Mouse (Mus musculus): ENCODE measurements at regions not wholly inside any gene's neighbourhood (a gene's known extent, or its start where the extent isn't known, plus 50 kb on each side); places are given as distances from the start of the nearest gene placed in this dataset.

DNA sequence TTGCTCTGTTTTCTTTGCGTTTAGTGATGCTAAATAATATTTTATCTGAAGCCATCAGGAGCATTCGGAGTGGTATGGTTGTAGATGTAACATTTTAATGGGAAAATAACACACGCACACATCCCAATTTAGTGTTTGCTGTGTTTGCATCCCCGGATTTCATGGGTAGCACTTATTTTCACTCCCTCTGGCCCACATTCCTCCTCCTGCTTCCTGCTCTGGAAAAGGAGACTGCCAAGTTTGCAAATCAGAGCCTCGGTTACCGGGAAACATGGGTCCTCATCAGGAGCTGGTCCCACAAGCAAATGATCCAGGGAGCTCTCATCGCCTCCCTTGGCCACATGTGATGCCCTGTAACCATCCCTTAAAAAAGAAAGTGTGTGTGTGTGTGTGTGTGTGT lies 94.3 kb upstream of the Npas2 start:
- H3K4me2 ChIP-seq (ENCODE audit: insufficient read depth, low read depth, poor library complexity, severe bottlenecking), result no peak overlapping the region
- DNase-seq (ENCODE audit: extremely low read depth), result no peak
- H3K4me1 ChIP-seq (ENCODE audit: control insufficient read depth in 1 of 2, insufficient read depth in 2 of 2), result peaks cover 0 to 3% of the 10 kb centered on the region in 2 experiments; a peak in 2 of 4 replicates
- no peaks in the 10 kb centered on the region for H3K9me3 ChIP-seq (replicated peaks; ENCODE audit: low read length)
- H3K36me3 ChIP-seq (replicated peaks in 1 of 2; ENCODE audit: control insufficient read depth in 1 of 2, insufficient read depth in 1 of 2, low read length in 1 of 2), result no peaks in the 10 kb centered on the region
- no peak overlapping the region for H3K9ac ChIP-seq (ENCODE audit: insufficient read depth, low read depth)
- TF ChIP-seq MAFK (IDR thresholded peaks at IDR 0.05; ENCODE audit: insufficient replicate concordance, low read length) (no peak), ZMIZ1 (IDR thresholded peaks at IDR 0.05; ENCODE audit: low read depth, low read length) (no peak), RAD21 (IDR thresholded peaks at IDR 0.05; ENCODE audit: low read depth, low read length) (no peak), ZNF384 (IDR thresholded peaks at IDR 0.05; ENCODE audit: low read depth, low read length) (no peak), JUND (conservative IDR thresholded peaks at IDR 0.05; ENCODE audit: low read depth, low read length) (no peak), PAX5 (IDR thresholded peaks at IDR 0.05; ENCODE audit: low read length) (no peak), IRF4 (IDR thresholded peaks at IDR 0.05; ENCODE audit: low read depth, low read length) (no peak), TBP (conservative IDR thresholded peaks at IDR 0.05; ENCODE audit: low read depth, low read length) (no peak), RCOR1 (conservative IDR thresholded peaks at IDR 0.05; ENCODE audit: low read depth, low read length) (no peak), BHLHE40 (IDR thresholded peaks at IDR 0.05; ENCODE audit: low read depth, low read length) (no peak), CHD2 (IDR thresholded peaks at IDR 0.05; ENCODE audit: low read length) (no peak), USF1 (IDR thresholded peaks at IDR 0.05; ENCODE audit: low read depth, low read length) (no peak), MYC (IDR thresholded peaks at IDR 0.05; ENCODE audit: low read depth, low read length) (no peak), GABPA (IDR thresholded peaks at IDR 0.05; ENCODE audit: insufficient replicate concordance, low read depth, low read length) (no peak), SMC3 (IDR thresholded peaks at IDR 0.05; ENCODE audit: low read depth, low read length) (no peak), ZC3H11A (IDR thresholded peaks at IDR 0.05; ENCODE audit: low read depth, low read length) (no peak), MAX (IDR thresholded peaks at IDR 0.05; ENCODE audit: low read length) (no peak), E2F4 (IDR thresholded peaks at IDR 0.05; ENCODE audit: insufficient replicate concordance, low read depth, low read length) (no peak), JUN (IDR thresholded peaks at IDR 0.05; ENCODE audit: insufficient read depth, low read depth, low read length) (no peak), KAT2A (IDR thresholded peaks at IDR 0.05; ENCODE audit: insufficient replicate concordance, low read length) (no peak)
- no peaks in the 10 kb centered on the region for H3K79me2 ChIP-seq (replicated peaks; ENCODE audit: control insufficient read depth, extremely low read depth, insufficient read depth, poor library complexity, severe bottlenecking)
- no peak overlapping the region for H3K4me3 ChIP-seq (replicated peaks in 1 of 3; ENCODE audit: low read depth in 2 of 3, low read length in 2 of 3, poor library complexity in 1 of 3)
- H3K27me3 ChIP-seq (replicated peaks), result no peaks in the 10 kb centered on the region
- no peak overlapping the region for H3K27ac ChIP-seq (ENCODE audit: insufficient read depth, low read depth)
- dilution Hi-C loops (cut with MboI; ENCODE audit: extremely low pct_ligation_motif_present, extremely low pct_unique_long_range_greater_than_20kb, low sequenced_read_pairs), result no loop called here
- in situ Hi-C loops (cut with MboI; ENCODE audit: low pct_ligation_motif_present, low pct_unique_long_range_greater_than_20kb, low sequenced_read_pairs), result loop anchor here (10.0 kb wide), 1 partner anchor 54 kb away; no protein-coding TSS in a partner anchor

DNA sequence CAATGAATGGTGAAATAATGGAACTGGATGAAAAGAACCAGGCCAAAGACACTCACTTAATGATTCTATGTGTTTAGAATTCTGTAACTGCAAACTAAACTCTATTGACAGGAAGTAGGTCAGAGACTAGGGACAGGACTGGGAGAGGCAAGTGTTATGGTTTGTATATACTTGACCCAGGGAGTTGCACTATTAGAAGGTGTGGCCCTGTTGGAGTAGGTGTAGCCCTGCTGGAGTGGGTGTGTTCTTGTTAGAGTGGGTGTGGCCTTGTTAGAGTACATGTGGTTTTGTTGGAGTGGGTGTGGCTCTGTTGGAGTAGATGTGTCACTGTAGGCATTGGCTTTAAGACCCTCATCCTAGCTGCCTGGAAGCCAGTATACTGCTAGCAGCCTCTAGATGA lies 93.0 kb upstream of the Npas2 start:
- H3K27ac ChIP-seq (ENCODE audit: insufficient read depth, low read depth), result no peak overlapping the region
- H3K4me2 ChIP-seq (ENCODE audit: insufficient read depth, low read depth, poor library complexity, severe bottlenecking), result no peak overlapping the region
- H3K79me2 ChIP-seq (replicated peaks; ENCODE audit: control insufficient read depth, extremely low read depth, insufficient read depth, poor library complexity, severe bottlenecking), result no peaks in the 10 kb centered on the region
- H3K36me3 ChIP-seq (replicated peaks in 1 of 2; ENCODE audit: control insufficient read depth in 1 of 2, insufficient read depth in 1 of 2, low read length in 1 of 2), result no peaks in the 10 kb centered on the region
- H3K27me3 ChIP-seq (replicated peaks), result no peaks in the 10 kb centered on the region
- no peak for DNase-seq (ENCODE audit: extremely low read depth)
- no peak overlapping the region for H3K9ac ChIP-seq (ENCODE audit: insufficient read depth, low read depth)
- H3K4me3 ChIP-seq (replicated peaks in 1 of 3; ENCODE audit: low read depth in 2 of 3, low read length in 2 of 3, poor library complexity in 1 of 3), result no peak overlapping the region
- in situ Hi-C loops (cut with MboI; ENCODE audit: low pct_ligation_motif_present, low pct_unique_long_range_greater_than_20kb, low sequenced_read_pairs), result no loop called here
- no peaks in the 10 kb centered on the region for H3K9me3 ChIP-seq (replicated peaks; ENCODE audit: low read length)
- TF ChIP-seq ETS1 (conservative IDR thresholded peaks at IDR 0.05; ENCODE audit: low read depth, low read length) (no peak), MYC (IDR thresholded peaks at IDR 0.05; ENCODE audit: low read depth, low read length) (no peak), HCFC1 (IDR thresholded peaks at IDR 0.05; ENCODE audit: low read depth, low read length) (no peak), MXI1 (IDR thresholded peaks at IDR 0.05; ENCODE audit: low read depth, low read length) (no peak), MAZ (IDR thresholded peaks at IDR 0.05; ENCODE audit: low read depth, low read length) (no peak)
- peaks cover 0 to 3% of the 10 kb centered on the region in 2 experiments; a peak in 2 of 4 replicates for H3K4me1 ChIP-seq (ENCODE audit: control insufficient read depth in 1 of 2, insufficient read depth in 2 of 2)
- dilution Hi-C loops (cut with MboI; ENCODE audit: extremely low pct_ligation_motif_present, extremely low pct_unique_long_range_greater_than_20kb, low sequenced_read_pairs), result no loop called here
